Mouse (Mus musculus): ENCODE measurements around the gene Rnaseh1. TPM values are rescaled to one million over a fixed set of nuclear protein-coding genes. Genes with fewer than 3 reads are reported as not detected.

The Rnaseh1 gene
- total RNA-seq, 2 experiments from 2014 or later = 6.3 to 6.9 TPM

DNA sequence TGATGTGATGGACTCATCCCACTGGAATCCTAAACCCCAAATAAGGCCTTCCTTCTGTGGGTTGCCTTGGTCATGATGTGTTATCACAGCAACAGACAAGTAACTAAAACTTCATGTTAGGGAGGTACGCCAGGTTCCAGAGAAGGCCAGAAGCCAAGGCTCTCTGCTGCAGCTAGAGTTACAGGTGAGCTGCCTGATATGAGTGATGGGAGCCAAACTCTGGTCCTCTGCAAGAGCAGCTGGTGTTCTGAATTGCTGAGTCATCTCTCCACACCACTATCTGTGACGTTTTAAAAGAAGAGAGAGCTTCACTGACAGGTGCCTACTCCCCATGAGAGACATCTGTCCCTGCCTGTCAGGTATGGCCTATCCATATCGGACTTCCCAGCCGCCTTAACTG lies 13.2 kb downstream of the Rnaseh1 start:
- intact Hi-C loops (cut with DNase I) = no loop called here
- DNase-seq = no peak

DNA sequence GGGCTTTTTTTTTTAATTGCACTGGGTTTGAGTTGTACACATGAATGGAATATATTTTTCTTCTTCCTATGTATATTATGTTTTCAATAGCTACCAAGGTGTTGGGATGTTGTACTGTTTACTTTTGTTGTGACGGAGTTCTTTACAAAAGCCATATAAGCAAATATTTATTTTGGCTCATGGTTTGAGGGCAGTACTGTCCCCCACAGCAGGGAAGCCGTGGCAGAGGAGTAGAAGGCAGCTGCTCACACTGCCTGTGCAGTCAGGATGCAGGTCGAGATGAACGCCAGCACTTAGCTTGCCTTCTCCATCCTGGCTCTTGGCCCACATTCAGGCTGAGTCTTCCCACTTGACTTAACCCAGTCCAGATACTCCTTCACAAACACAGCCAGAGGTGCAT lies 17.3 kb downstream of the Rnaseh1 start:
- no peak for DNase-seq
- intact Hi-C loops (cut with DNase I) = no loop called here

DNA sequence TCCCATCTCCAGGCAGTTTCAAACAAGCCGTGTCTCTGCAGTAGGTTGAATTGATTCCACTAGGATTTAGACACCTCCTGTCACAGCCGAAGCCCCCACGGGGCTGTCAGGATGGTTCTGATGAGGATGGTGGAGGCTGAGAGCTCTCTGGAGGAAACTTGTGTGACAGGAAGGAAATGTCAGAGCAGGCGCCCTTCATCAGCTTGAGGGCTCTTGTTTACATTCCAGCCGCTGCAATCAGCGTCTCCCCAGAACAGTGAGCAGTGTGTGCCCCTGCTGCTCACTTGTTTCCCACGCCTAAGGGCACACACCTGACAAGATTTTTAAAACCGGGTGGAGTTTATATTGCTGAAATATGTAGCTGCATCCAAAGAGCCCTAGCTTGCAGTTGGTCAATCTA lies 17.9 kb downstream of the Rnaseh1 start:
- no peak for DNase-seq
- intact Hi-C loops (cut with DNase I) = no loop called here

DNA sequence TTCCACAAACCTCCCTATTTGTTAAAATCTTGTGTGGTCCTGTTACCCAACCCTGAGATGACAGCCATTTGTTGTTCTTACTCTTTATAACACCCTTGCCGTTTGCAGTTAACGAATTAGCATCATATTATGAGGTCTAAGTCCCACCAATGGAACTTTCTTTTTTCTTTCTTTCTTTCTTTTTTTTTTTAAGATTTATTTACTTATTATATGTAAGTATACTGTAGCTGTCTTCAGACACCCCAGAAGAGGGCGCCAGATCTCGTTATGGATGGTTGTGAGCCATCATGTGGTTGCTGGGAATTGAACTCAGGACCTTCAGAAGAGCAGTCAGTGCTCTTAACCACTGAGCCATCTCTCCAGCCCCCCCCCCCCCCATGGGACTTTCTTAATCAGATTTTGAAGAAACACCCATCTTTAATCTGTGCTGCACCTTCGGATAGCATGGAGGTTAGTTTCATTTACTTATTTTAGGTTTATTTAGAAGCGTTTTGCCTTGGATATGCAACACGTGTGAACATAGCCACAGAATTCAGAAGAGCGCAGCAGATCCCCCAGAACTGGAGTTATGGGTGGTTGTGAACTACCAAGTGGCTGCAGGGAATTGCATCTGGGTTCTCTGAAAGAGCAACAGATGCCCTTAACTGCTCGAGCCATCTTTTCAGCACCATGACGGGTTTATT lies 24.8 kb downstream of the Rnaseh1 start:
- DNase-seq = no peak
- intact Hi-C loops (cut with DNase I) = loop anchor here (2.0 kb wide), 1 partner anchor 37 kb away; no protein-coding TSS in a partner anchor

DNA sequence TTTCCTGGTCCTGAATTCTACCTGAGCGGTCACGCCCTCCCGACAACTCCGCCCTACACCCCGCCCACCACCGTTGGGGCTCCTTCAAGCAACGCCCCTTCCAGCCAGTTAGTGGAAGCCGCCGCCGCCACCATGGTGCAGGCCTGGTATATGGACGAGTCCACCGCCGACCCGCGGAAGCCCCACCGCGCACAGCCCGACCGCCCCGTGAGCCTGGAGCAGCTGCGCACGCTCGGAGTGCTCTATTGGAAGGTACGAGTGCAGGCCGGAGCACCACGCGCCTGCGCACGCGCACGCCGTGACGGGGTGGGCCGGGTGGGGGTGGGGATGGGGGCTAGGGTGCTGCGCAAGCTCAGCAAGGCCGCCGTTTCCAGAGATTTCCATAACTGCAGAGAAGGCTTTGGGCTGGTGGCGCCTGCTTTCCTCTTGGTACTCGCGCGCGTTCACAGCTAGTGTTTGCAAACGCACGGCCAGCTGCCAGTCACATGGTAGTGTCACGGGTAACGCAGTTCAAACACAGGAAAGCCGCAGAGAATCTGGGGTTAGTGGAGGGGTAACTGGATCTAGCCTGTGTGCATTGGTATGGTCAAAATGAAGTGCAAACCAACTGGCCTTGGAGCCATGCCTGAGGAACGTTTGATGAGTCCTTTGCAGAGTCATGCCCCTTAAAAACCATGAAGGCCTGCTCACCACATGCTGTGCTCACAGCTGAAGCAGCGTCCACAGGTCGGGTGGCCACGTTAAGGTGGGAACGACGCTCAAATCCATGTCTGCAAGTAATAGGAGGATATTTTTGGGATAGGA lies 25.9 kb downstream of the Rnaseh1 start, which contains the start of gene Adi1:
Gene Adi1 (plus strand): TSS at position 111 of the 804 bp plus-strand sequence.
- peak; percentile 70 to 83 for DNase-seq
- intact Hi-C loops (cut with DNase I) = loop anchor here (2.0 kb wide), 1 partner anchor 39 kb away; no protein-coding TSS in a partner anchor

DNA sequence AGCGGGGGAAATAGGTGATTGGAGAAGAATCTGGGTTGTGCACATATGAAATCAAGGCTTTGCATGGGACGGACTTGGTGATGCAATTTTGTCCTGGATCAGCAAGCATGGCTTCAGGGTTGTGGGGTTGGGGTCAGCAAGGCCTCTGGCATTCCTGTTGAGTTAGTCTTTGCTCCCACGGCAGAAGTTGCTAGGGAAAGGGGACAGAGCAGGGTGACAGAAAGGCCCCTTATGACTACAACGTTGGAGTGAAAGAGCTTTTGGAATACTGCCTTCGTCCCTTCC lies 26.5 kb downstream of the Rnaseh1 start:
- no peak for DNase-seq
- intact Hi-C loops (cut with DNase I) = loop anchor here (2.0 kb wide), 1 partner anchor 39 kb away; no protein-coding TSS in a partner anchor

DNA sequence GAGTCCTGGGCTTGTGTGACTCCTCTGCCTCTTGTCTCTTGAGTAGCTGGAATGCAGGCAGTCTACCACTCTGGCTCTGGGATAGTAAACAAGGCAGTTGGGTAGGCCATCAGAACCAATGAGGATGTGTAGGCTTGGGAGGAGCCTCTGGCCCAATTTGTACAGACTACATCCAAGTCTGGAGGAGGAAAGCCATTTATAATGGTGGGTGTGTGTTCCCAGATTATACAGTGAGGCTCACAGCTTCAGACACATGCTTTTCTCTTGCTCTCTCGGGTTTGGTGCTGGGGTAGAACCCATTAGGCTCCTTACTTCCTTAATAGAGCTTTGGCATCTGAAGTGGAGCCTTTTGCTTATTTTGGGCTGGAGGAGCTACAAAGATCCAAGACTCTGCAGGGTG lies 35.3 kb downstream of the Rnaseh1 start:
- intact Hi-C loops (cut with DNase I) = no loop called here
- DNase-seq = no peak

DNA sequence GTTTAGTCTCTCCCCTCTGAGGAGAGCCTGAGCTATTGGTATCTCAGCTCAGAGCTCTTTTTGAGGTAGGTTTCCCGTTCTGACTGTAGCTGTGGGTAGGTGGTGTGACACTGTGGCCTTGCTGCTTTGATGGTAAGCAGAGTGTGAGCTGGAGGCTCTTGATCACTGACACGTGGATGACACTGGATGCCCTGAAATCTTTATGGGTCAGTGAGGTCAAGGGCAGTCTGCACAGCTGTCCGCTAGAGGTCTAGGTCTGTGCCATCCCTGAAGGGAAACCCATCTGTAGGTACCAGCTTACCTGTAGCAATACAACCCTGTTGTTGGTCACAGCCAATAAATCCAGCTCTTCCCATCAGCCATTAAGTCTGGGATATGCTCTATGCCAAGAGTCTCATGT lies 36.4 kb downstream of the Rnaseh1 start:
- no peak for DNase-seq
- intact Hi-C loops (cut with DNase I) = no loop called here

DNA sequence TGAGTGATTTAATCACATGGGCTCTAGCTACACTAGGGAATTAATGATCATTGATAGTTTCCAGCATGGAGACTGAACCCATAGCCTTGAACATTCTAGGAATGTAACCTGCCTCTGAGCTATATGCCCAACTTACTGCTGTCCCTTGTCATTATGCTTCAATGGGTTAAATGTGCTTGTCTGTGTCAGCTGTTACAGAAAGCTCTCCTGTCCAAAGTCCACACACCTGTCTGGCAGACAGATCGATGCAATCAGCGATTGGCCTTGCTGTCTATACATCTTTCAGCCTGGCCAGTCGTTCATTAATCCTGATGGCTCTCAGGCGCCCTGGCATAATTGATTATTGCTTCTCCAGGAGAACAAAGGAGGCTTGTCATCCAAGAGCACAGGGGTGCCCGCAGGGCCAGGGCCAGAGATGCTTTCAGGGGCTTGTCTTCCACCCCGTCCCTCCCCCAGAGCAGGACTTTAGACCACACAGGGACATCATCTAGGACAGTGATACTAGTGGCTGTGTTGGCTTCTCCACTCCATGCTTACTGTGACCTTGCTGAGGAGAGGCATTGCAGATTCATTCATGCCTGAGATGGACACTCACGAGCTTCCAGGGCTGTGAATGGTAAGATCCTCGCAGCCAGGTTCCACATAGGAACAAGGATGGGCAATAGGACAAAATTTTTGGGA lies 36.9 kb downstream of the Rnaseh1 start:
- intact Hi-C loops (cut with DNase I) = no loop called here
- no peak for DNase-seq

DNA sequence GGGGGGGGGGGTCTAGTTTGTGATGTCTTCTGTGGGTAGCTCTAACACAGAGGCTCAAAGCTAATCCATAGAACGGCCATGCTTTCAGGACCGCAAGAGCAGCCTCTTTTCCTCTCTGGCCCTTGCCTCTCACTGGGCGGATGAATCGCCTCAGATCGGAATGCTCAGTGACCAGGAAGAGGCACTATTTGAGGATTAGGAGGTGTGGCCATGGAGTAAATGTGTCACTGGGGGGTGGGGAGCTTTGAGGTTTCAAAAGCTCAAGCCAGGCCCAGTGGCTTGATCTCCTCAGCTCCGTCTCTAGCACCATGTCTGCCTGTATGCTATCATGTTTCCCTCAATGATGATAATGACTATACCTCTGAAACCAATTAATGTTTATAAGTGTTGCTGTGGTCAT lies 39.6 kb downstream of the Rnaseh1 start:
- no peak for DNase-seq
- intact Hi-C loops (cut with DNase I) = no loop called here

DNA sequence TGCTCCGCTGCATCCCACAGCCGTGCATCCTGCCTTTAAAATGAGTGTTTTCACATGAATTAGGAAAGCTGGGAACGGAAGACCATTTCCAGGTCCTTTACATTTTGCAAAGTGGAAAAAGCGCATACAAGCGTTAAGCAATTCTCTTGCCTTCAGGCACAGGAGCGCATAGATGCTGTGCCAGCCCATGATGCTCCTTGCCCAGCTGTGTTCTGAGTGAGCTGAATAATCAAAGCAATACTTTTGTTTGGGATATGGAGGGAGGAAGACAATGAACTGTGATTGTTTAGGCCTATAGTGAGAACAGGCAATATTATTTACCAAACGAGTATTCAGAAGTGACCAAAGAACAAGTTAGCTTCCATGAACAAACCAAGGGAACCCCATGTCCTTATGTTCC lies 41.3 kb downstream of the Rnaseh1 start:
- DNase-seq = no peak
- intact Hi-C loops (cut with DNase I) = loop anchor here (10.0 kb wide), 1 partner anchor 284 kb away; no protein-coding TSS in a partner anchor

DNA sequence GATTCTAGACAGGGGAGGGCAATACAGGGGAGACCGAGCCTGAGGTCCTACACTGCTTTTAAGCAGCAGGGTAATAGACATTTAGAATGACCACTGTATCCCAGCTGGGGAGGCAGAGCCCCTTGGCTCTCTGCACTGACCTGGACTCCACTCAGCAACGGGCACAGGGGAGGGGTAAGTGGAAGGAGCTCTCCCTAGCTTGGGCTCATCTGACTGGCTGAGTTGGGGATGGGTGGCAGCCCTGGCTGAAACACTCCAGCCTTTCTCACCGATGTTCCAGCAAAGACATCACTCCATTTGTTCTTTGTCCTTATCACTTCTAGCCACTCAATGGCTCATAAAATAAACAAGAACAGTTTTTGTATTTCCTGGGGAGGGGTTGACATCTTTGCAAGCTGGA lies 44.3 kb downstream of the Rnaseh1 start:
- no peak for DNase-seq
- intact Hi-C loops (cut with DNase I) = loop anchor here (10.0 kb wide), 1 partner anchor 281 kb away; no protein-coding TSS in a partner anchor

DNA sequence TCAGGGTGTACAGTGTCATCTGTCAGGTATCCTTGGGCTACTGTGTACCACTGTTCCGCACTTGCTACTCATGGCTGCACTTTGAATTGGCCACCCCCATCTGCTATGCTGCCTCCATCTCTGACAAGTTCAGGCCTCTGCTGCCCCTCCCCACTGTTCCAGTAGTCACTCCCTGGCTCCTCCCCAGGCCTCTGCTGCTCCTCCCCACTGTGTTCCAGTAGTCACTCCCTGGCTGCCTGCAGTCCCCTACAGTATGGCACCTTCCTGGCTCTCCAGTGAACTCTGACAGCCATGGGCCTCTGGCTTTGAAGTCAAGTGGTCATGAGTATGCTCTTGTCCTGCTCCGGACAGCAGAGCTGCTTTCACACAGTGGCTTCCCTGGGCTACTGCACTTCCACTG lies 44.8 kb downstream of the Rnaseh1 start:
- intact Hi-C loops (cut with DNase I) = loop anchor here (10.0 kb wide), 1 partner anchor 281 kb away; no protein-coding TSS in a partner anchor
- DNase-seq = no peak

DNA sequence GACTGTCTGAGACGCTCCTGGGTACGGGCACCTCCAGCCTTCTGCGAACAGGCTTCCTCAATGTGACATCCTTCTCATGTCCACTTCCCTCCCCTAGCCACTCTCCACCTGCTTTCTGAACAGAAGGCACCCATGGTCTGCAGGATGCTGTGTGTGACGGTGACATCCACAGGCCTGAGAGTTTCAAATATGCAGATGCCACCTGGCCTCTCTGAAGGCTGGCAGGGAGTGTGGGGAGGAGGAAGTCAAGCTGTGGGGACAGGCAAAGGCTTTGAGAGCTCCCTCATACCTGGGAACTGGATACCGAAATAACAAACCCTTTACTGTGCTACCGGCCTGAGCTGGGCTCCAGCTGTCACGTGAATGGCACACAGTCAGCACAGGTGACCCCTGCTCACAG lies 45.4 kb downstream of the Rnaseh1 start:
- no peak for DNase-seq
- intact Hi-C loops (cut with DNase I) = loop anchor here (10.0 kb wide), 1 partner anchor 280 kb away; no protein-coding TSS in a partner anchor

DNA sequence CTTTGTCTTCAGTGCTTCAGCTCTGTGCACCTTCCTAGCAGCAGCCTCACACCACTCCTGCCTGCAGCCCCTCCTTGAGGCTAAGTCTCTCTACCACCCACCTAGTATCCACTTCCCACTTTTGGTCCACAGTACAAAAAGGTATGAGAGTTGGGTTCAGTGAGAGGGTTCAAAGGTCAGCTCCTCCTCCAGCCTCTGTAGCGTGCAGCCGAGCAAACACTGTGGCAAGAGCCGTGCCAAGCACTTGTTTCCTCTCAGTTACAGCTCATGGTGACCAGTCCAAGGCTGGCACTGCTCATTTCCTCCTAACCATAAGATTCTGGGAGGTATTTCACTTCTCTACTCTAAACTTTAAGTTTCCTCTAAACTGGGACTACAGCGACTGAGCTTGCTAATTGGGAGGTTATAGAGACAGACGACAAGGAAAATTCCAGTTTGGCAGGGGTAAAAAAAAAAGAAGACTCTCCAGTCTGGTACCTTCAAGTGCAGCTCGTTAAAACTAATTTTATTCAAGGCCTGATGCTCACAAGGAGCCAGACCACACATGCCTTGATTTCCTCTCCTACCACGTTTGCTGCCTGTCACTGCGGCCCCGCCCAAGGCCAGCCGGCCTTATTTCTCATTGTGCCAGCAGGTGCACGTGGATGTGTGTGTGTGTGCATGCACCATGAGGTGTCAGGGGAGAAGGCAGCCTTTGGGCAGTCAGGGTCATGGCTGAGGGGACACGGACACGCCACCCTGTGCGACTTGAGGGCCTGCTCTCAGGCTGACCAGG lies 48.6 kb downstream of the Rnaseh1 start:
- no peak for DNase-seq
- intact Hi-C loops (cut with DNase I) = loop anchor here (10.0 kb wide), 1 partner anchor 277 kb away; no protein-coding TSS in a partner anchor

DNA sequence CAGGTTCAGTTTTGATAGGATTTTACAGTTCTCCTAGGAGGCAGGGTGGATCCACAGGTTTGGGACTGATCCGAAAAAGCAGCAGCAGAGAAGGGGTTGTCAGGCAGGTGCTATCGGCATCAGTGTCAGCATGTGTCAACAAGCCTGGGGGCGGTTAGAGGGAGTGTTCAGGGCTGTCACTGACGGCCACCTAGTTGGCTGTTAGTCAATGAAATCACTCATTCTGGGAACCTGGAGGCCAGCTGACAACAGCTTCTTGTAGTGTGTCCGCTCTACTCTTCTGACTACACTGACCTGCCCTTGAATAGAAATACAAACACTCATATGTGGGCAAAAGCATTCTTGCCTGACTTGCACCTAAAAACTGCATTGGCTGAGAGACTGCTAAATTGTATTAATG lies 49.7 kb downstream of the Rnaseh1 start:
- intact Hi-C loops (cut with DNase I) = loop anchor here (1.0 to 10.0 kb wide), 3 partner anchors 110 to 430 kb away; no protein-coding TSS in a partner anchor
- no peak for DNase-seq

DNA sequence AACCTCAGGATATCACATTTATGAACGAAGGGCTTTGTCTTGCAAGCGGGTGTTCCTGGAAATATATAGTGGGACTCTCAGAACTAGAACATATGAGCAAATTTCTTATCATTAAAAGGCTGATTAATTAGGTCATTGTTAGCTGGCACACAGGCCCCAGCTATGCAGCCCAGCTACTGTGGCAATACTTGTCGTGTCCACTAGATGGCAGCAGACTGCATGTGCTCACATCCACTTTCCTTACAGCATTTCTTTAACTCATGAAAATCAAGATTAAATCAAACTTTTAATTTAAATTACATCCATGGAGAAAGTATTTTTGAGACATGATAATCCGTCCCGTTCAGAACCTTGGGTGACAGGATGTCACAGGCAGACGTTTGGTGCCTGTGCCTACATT lies 50.3 kb downstream of the Rnaseh1 start:
- DNase-seq = peak; percentile 74
- intact Hi-C loops (cut with DNase I) = loop anchor here (1.0 to 10.0 kb wide), 4 partner anchors 110 to 430 kb away; no protein-coding TSS in a partner anchor

DNA sequence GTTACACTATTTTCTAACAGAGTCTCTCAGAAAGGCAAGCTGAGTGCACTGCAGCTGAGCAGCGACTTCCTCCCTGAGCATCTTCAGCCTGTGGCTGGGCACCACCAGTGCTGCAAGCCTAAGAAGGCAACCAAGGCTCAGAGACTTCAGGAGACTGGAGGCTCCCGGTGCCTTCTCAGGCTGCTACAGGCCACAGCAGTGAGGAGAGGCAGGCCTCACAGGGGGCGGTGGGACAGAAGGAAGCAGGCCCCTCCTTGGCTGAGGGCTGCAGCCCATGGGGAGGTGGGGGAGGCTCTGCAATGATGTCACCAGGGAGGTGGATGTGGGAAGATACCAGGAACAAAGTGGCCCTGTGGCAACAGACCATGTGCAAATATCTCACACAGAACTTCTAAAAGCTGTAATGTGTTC lies 50.7 kb downstream of the Rnaseh1 start:
- intact Hi-C loops (cut with DNase I) = loop anchor here (5.0 kb wide), 1 partner anchor 127 kb away; no protein-coding TSS in a partner anchor
- DNase-seq = peak in 1 of 2 experiments; percentile 8

DNA sequence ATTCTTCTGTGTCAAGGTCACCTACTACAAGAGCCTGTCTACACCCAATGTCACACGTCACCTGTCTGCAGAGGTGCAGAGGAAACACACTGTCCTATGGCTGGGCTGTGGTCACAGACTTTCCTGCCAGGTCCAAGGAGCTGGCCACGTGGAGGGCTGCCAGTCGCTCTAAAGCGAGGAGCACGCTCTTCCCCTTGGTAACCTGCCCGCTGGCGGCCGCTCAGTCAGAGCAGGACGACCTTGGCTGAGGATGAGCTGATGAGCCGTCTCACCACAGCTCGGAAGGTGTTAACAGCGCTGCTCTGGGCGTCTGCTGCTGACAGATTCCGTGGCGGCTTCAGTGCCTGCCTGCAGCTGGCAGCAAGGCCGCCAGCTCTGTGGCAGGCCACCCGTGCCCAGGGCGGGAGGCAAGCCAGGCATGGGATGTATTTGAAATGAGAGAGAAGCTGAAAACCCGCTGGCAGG lies 51.2 kb downstream of the Rnaseh1 start:
- intact Hi-C loops (cut with DNase I) = loop anchor here (5.0 kb wide), 1 partner anchor 127 kb away; no protein-coding TSS in a partner anchor
- DNase-seq = peak; percentile 73 to 75

DNA sequence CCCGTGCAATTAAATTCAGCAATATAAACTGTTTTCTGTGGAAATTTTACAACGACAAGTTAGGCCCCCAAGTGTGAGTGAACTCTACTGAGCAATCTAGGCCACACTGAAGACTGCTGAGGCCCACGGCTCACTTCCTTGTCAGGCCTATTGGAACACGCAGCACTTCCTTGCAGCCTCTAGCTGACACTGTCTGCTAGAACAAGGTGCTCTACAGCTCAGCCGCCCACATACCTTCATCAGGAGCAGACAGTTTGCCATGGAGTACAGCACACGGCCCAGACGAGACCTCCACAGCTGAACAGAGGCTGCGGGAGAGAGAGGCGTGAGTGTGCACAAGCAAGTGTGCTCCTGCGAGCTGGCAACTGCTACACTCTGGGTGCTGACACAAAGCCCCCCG lies 51.9 kb downstream of the Rnaseh1 start:
- intact Hi-C loops (cut with DNase I) = loop anchor here (5.0 kb wide), 1 partner anchor 126 kb away; no protein-coding TSS in a partner anchor
- DNase-seq = no peak
